Mouse (Mus musculus) heart, embryonic 16.5 days (tissue): ENCODE measurements around the gene Celsr1. TPM values are rescaled to one million over a fixed set of nuclear protein-coding genes. Genes with fewer than 3 reads are reported as not detected.
"Not testable (repeated sequence)": the region's sequence is repeated elsewhere in the genome, so short reads cannot be mapped to it uniquely, and the experiment has no call there.

Experiments used
- ATAC-seq: fragments of 200-750 bp; cut with Nextera tagmentation; replicated peaks from 2 replicates; pipeline ENCODE4 v1.8.0; 2017; ENCODE audit warnings: moderate number of reproducible peaks; ENCODE audit not compliant: insufficient read depth, low FRiP score; ENCODE audit errors: extremely low read depth
- H3K27ac ChIP-seq: fragments of 300-500 bp; sonication (generic); 2 replicates; pipeline ENCODE4 v1.5.1; 2014; ENCODE audit warnings: mild to moderate bottlenecking, low read length, control low read depth, moderate library complexity
- H3K27me3 ChIP-seq: fragments of 300-500 bp; sonication (generic); 2 replicates; pipeline ENCODE4 v1.6.1; 2014; ENCODE audit warnings: low read length, mixed read lengths; ENCODE audit not compliant: control insufficient read depth, insufficient read depth
- H3K36me3 ChIP-seq: fragments of 300-500 bp; sonication (generic); 2 replicates; pipeline ENCODE4 v1.6.1; 2014; ENCODE audit not compliant: control insufficient read depth, insufficient read depth
- H3K4me1 ChIP-seq: fragments of 300-500 bp; sonication (generic); 2 replicates; pipeline ENCODE4 v1.6.1; 2014; ENCODE audit warnings: low read length, mixed read lengths; ENCODE audit not compliant: control insufficient read depth, insufficient read depth
- H3K4me2 ChIP-seq: fragments of 300-500 bp; sonication (generic); 2 replicates; pipeline ENCODE4 v1.6.1; 2014; ENCODE audit warnings: low read depth, mild to moderate bottlenecking, control low read depth, low read length
- H3K4me3 ChIP-seq: fragments of 300-500 bp; sonication (generic); 2 replicates; pipeline ENCODE4 v1.5.1; 2014; ENCODE audit warnings: mild to moderate bottlenecking, control low read depth, low read length
- H3K9ac ChIP-seq: fragments of 300-500 bp; sonication (generic); 2 replicates; pipeline ENCODE4 v1.6.1; 2014; ENCODE audit warnings: low read length, control low read depth
- H3K9me3 ChIP-seq: fragments of 300-500 bp; sonication (generic); replicated peaks from 2 replicates; pipeline ENCODE4 v1.6.1; 2016; ENCODE audit warnings: low read length; ENCODE audit not compliant: control insufficient read depth
- WGBS: fragments of 180-500 bp; shearing (Covaris S2); extraction: QIAGEN DNeasy Blood & Tissue Kit; methylation state at CpG from one replicate; pipeline ENCODE4 v1.1.7; 2014; 5-methylcytosine and 5-hydroxymethylcytosine counted together
- polyA plus RNA-seq: library from polyadenylated mRNA; unstranded; fragments of >200 nt; fragmentation: Nextera tagmentation; extraction: Ambion mirVana; gene quantifications from 2 replicates; pipeline ENCODE4 v1.2.1, GENCODE M21; 2015

The Celsr1 gene
- polyA plus RNA-seq, 1 experiment from 2014 or later = 1.7 TPM

GRCm38 (mm10) chr15:86058931-86059834 is 25.6 kb upstream of the Celsr1 start:
- H3K27me3 ChIP-seq = no peaks in the 10 kb centered on the region
- H3K4me1 ChIP-seq = peaks cover 41% of the 10 kb centered on the region
- H3K9ac ChIP-seq = peak overlapping the region; percentile 91
- H3K4me3 ChIP-seq = peak overlapping the region; percentile 80
- peak overlapping the region; percentile 88 for H3K27ac ChIP-seq
- H3K4me2 ChIP-seq = peak overlapping the region; percentile 80
- WGBS = 1% methylated on average over 49 of the region's 49 CpGs
- no peaks in the 10 kb centered on the region for H3K9me3 ChIP-seq
- no peaks in the 10 kb centered on the region for H3K36me3 ChIP-seq
- peak; percentile 30 for ATAC-seq

- Histone ChIP-seq H3K4me1 (peaks cover 43% of the 10 kb centered on the region), H3K9me3 (no peaks in the 10 kb centered on the region), H3K4me3 (peak overlapping the region; percentile 80), H3K27me3 (no peaks in the 10 kb centered on the region), H3K36me3 (no peaks in the 10 kb centered on the region), H3K27ac (peak overlapping the region; percentile 88), H3K9ac (peak overlapping the region; percentile 91), H3K4me2 (peak overlapping the region; percentile 80)
- peak; percentile 75 for ATAC-seq
- under 1% methylated on average over 54 of the region's 70 CpGs for WGBS
These were observed 24.9 kb upstream of the Celsr1 start for GRCm38 (mm10) chr15:86058394-86058915.

- 13% methylated on average over 7 of the region's 7 CpGs for WGBS
These were observed 24.3 kb upstream of the Celsr1 start for GRCm38 (mm10) chr15:86057908-86058307.

GRCm38 (mm10) chr15:86057413-86057812 is 23.8 kb upstream of the Celsr1 start, which contains the start of gene Gramd4:
TSS of gene Gramd4 (plus strand) at chr15:86057695.
- WGBS = 23% methylated on average over 6 of the region's 6 CpGs
- Histone ChIP-seq H3K27ac (peak within 1 kb of the TSS; percentile 84), H3K4me2 (peak within 1 kb of the TSS; percentile 80), H3K9me3 (no peaks in the 10 kb centered on the region), H3K4me3 (peak within 1 kb of the TSS; percentile 80), H3K27me3 (no peaks in the 10 kb centered on the region), H3K4me1 (peaks cover 39% of the 10 kb centered on the region), H3K9ac (peak within 1 kb of the TSS; percentile 91), H3K36me3 (no peaks in the 10 kb centered on the region)
- no peak for ATAC-seq

More at GRCm38 (mm10) chr15:86057908-86058307, 24.3 kb upstream of the Celsr1 start:
- peak overlapping the region; percentile 80 for H3K4me3 ChIP-seq
- no peak for ATAC-seq
- H3K27me3 ChIP-seq = no peaks in the 10 kb centered on the region
- no peaks in the 10 kb centered on the region for H3K36me3 ChIP-seq
- H3K9me3 ChIP-seq = no peaks in the 10 kb centered on the region
- peak overlapping the region; percentile 80 for H3K4me2 ChIP-seq
- peak overlapping the region; percentile 84 for H3K27ac ChIP-seq
- peaks cover 43% of the 10 kb centered on the region for H3K4me1 ChIP-seq
- H3K9ac ChIP-seq = peak overlapping the region; percentile 91

GRCm38 (mm10) chr15:86056221-86056760 is 22.7 kb upstream of the Celsr1 start:
- Histone ChIP-seq H3K4me3 (no peak overlapping the region), H3K36me3 (no peaks in the 10 kb centered on the region), H3K4me2 (no peak overlapping the region), H3K27ac (no peak overlapping the region), H3K27me3 (no peaks in the 10 kb centered on the region), H3K9me3 (no peaks in the 10 kb centered on the region), H3K9ac (no peak overlapping the region), H3K4me1 (peaks cover 38% of the 10 kb centered on the region)
- ATAC-seq = no peak
- WGBS = 75% methylated on average over 5 of the region's 5 CpGs

GRCm38 (mm10) chr15:86054861-86055260 is 21.3 kb upstream of the Celsr1 start:
- H3K9ac ChIP-seq, H3K9me3 ChIP-seq, H3K4me3 ChIP-seq, H3K4me2 ChIP-seq, H3K36me3 ChIP-seq, H3K27me3 ChIP-seq, ATAC-seq, H3K27ac ChIP-seq: not testable (repeated sequence)
- WGBS = 76% methylated on average over 3 of the region's 3 CpGs
- peaks cover 24% of the 10 kb centered on the region for H3K4me1 ChIP-seq

GRCm38 (mm10) chr15:86053890-86054536 is 20.4 kb upstream of the Celsr1 start:
- H3K9me3 ChIP-seq = no peaks in the 10 kb centered on the region
- 50% methylated on average over 2 of the region's 2 CpGs for WGBS
- H3K36me3 ChIP-seq = no peaks in the 10 kb centered on the region
- peaks cover 20% of the 10 kb centered on the region for H3K4me1 ChIP-seq
- no peak overlapping the region for H3K4me2 ChIP-seq
- H3K4me3 ChIP-seq = no peak overlapping the region
- H3K9ac ChIP-seq = no peak overlapping the region
- H3K27me3 ChIP-seq = no peaks in the 10 kb centered on the region
- no peak overlapping the region for H3K27ac ChIP-seq
- ATAC-seq = peak; percentile 19; the same call in 1 of the 2 replicates

- Histone ChIP-seq H3K27ac (no peak overlapping the region; the same call in 1 of the 2 replicates), H3K27me3 (no peaks in the 10 kb centered on the region), H3K9me3 (no peaks in the 10 kb centered on the region), H3K9ac (no peak overlapping the region), H3K4me3 (no peak overlapping the region), H3K4me2 (no peak overlapping the region), H3K36me3 (no peaks in the 10 kb centered on the region), H3K4me1 (peaks cover 11% of the 10 kb centered on the region)
- WGBS = 68% methylated on average over 6 of the region's 6 CpGs
- ATAC-seq = no peak
These were observed 18.4 kb upstream of the Celsr1 start for GRCm38 (mm10) chr15:86051878-86052478.
